Mouse (Mus musculus) CH12.LX (cell line): ENCODE measurements around the gene Adgrl1.

ENCODE experiments used
- BHLHE40 ChIP-seq: IDR thresholded peaks from 2 replicates; pipeline ENCODE4 v1.6.1; 2011; ENCODE audit warnings: mild to moderate bottlenecking, low read depth, low read length, improper control_type of control experiment
- CTCF ChIP-seq, 2 experiments: IDR thresholded peaks in 1 of 2; conservative IDR thresholded peaks in 1 of 2; 2 replicates each; pipeline ENCODE4 v1.5.1; 2011 to 2012; ENCODE audit warnings: low read depth in 2 of 2, low read length in 2 of 2, improper control_type of control experiment in 1 of 2, inconsistent platforms in 1 of 2, mild to moderate bottlenecking in 1 of 2, moderate library complexity in 1 of 2
- E2F4 ChIP-seq: IDR thresholded peaks from 2 replicates; pipeline ENCODE4 v1.6.1; 2011; ENCODE audit warnings: low read depth, low read length, improper control_type of control experiment; ENCODE audit not compliant: insufficient replicate concordance
- ELF1 ChIP-seq: IDR thresholded peaks from 2 replicates; pipeline ENCODE4 v1.6.1; 2014; ENCODE audit warnings: low read depth, mild to moderate bottlenecking, inconsistent platforms, low read length, improper control_type of control experiment
- EP300 ChIP-seq: IDR thresholded peaks from 2 replicates; pipeline ENCODE4 v1.6.1; 2011; ENCODE audit warnings: low read length, improper control_type of control experiment
- KAT2A ChIP-seq: IDR thresholded peaks from 2 replicates; pipeline ENCODE4 v1.6.1; 2012; ENCODE audit warnings: low read length, improper control_type of control experiment, inconsistent platforms; ENCODE audit not compliant: insufficient replicate concordance
- NRF1 ChIP-seq: IDR thresholded peaks from 2 replicates; pipeline ENCODE4 v1.6.1; 2014; ENCODE audit warnings: low read depth, mild to moderate bottlenecking, inconsistent platforms, low read length, improper control_type of control experiment, moderate library complexity
- SMC3 ChIP-seq: IDR thresholded peaks from 2 replicates; pipeline ENCODE4 v1.6.1; 2011; ENCODE audit warnings: low read depth, low read length, improper control_type of control experiment
- ZC3H11A ChIP-seq: IDR thresholded peaks from 2 replicates; pipeline ENCODE4 v1.6.1; 2012; ENCODE audit warnings: low read depth, mild to moderate bottlenecking, inconsistent platforms, low read length, improper control_type of control experiment
- ZMIZ1 ChIP-seq: IDR thresholded peaks from 2 replicates; pipeline ENCODE4 v1.6.1; 2012; ENCODE audit warnings: low read depth, mild to moderate bottlenecking, inconsistent platforms, low read length, improper control_type of control experiment

DNA sequence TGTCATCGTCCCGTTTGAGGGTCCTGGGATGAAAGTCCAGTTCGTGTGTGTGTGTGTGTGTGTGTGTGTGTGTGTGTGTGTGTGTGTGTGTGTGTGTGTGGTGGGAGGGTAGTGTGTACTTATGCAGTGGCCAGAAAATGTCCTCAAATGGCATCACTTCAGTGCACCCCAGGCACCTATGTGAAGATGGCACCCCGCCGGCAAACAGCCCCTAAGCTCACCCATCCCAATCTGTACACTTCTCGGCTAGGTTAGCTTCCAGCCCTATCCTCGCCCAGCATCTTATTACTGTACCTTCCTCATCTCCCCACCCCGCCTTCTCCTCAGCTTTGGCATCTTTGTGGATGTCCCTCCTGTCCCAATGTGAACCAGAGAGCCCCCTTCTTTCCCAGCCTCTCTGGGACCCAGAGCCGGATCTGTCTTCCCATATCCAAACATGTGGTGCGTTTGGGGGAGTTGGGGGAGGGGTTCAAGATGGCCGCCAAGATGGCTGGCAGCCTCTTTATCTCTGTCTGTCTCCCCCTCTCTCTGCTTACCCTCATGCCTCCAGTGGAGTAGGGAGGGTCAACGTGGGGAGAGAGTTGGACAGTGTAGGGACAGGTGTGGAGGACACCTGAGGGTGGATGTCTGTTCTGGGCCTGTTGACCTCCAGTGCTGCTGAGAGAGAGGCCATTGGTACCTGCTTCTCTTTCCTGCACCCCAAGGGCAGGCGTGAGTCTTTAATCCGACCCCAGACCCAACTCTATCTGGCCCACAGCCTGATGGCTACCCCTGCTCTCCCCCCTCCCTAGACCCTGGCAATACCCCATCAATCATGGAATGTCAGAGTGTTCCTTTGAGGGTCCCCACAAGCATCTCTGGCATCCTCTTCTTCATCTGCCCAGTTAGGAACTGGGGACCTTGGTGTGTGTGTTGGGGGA lies 1.9 kb downstream of the Adgrl1 start:
- TF ChIP-seq E2F4, result no peak
- TF ChIP-seq ZMIZ1, result no peak
- no peak for TF ChIP-seq ELF1
- TF ChIP-seq CTCF (conservative IDR thresholded peaks at IDR 0.05 in 1 of 2, IDR thresholded peaks at IDR 0.05 in 1 of 2; ENCODE audit: low read depth in 2 of 2, low read length in 2 of 2), result no peak
- TF ChIP-seq ZC3H11A, result no peak
- TF ChIP-seq SMC3, result no peak
- TF ChIP-seq EP300, result no peak
- TF ChIP-seq BHLHE40, result no peak
- peak; percentile 39; the same call in 1 of the 2 replicates for TF ChIP-seq NRF1
- TF ChIP-seq KAT2A, result no peak
